Mouse (Mus musculus) thymus, adult 2 months (tissue): Measurements from ENCODE around the gene Osbpl10.

ENCODE experiments used
- CTCF ChIP-seq: fragments of 200-500 bp; IDR thresholded peaks from 2 replicates; pipeline ENCODE4 v1.5.1; 2012; ENCODE audit warnings: mild to moderate bottlenecking, control low read depth, low read length, moderate library complexity, borderline replicate concordance; ENCODE audit not compliant: control insufficient read depth, poor library complexity, insufficient read depth; ENCODE audit errors: extremely low read depth
- POLR2A ChIP-seq: fragments of 200-500 bp; IDR thresholded peaks from 2 replicates; pipeline ENCODE4 v1.6.1; 2012; ENCODE audit warnings: mild to moderate bottlenecking, low read length, control low read depth, moderate library complexity; ENCODE audit not compliant: control insufficient read depth, poor library complexity, insufficient read depth; ENCODE audit errors: extremely low read depth

DNA sequence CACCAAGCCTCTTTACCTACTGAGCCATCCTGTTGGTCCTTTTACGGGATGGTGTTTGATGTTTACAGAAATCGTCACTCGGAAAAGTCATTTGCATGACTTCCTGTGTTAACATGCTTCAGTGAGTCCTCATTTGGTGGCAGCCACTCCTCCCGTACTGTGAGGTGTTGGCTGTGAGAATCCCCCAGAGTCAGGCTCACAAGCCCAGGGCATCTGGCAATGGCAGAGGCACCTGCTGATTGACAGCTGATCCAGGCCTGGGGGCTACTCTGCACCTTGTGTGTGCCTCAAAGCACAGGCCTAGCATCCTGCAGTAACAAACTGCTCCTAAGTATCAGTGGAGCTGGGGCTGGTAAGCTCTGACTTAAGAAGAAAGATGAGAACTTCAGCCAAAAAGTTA is 156.4 kb downstream of the Osbpl10 start:
- no peak for TF ChIP-seq CTCF
- TF ChIP-seq POLR2A = no peak
